Mouse (Mus musculus) limb, embryonic 13.5 days (tissue): ENCODE measurements around the gene Snn. TPM values are rescaled to one million over a fixed set of nuclear protein-coding genes. Genes with fewer than 3 reads are reported as not detected.
A peak's percentile ranks its signal among the peaks of the same experiment; 100 is the strongest.

ENCODE experiments used
- ATAC-seq: fragments of 200-750 bp; cut with Nextera tagmentation; 2 replicates; pipeline ENCODE4 v1.8.0; 2017; ENCODE audit warnings: low read depth, moderate number of reproducible peaks, moderate TSS enrichment; ENCODE audit not compliant: low FRiP score
- H3K27ac ChIP-seq: fragments of 300-500 bp; sonication (generic); 2 replicates; pipeline ENCODE4 v1.5.1; 2015; ENCODE audit warnings: inconsistent platforms, mild to moderate bottlenecking, moderate library complexity
- H3K27me3 ChIP-seq: fragments of 300-500 bp; sonication (generic); 2 replicates; pipeline ENCODE4 v1.6.1; 2015; ENCODE audit warnings: mild to moderate bottlenecking, inconsistent platforms
- H3K36me3 ChIP-seq: fragments of 300-500 bp; sonication (generic); 2 replicates; pipeline ENCODE4 v1.6.1; 2015; ENCODE audit warnings: inconsistent platforms, mild to moderate bottlenecking, moderate library complexity
- H3K4me1 ChIP-seq: fragments of 300-500 bp; sonication (generic); 2 replicates; pipeline ENCODE4 v1.6.1; 2015; ENCODE audit warnings: inconsistent platforms
- H3K4me2 ChIP-seq: fragments of 300-500 bp; sonication (generic); replicated peaks from 2 replicates; pipeline ENCODE4 v1.6.1; 2015; ENCODE audit warnings: inconsistent platforms, mild to moderate bottlenecking, moderate library complexity
- H3K4me3 ChIP-seq: fragments of 300-500 bp; sonication (generic); 2 replicates; pipeline ENCODE4 v1.5.1; 2015; ENCODE audit warnings: moderate library complexity, mild to moderate bottlenecking, inconsistent platforms
- H3K9ac ChIP-seq: fragments of 300-500 bp; sonication (generic); 2 replicates; pipeline ENCODE4 v1.6.1; 2015; ENCODE audit warnings: mild to moderate bottlenecking, inconsistent platforms
- H3K9me3 ChIP-seq: fragments of 300-500 bp; sonication (generic); 2 replicates; pipeline ENCODE4 v1.6.1; 2016; ENCODE audit warnings: inconsistent platforms
- WGBS: fragments of 180-500 bp; shearing (Covaris S2); methylation state at CpG from one replicate; pipeline ENCODE4 v1.1.7; 2015; 5-methylcytosine and 5-hydroxymethylcytosine counted together
- polyA plus RNA-seq: library from polyadenylated mRNA; unstranded; fragments of >200 nt; fragmentation: Nextera tagmentation; extraction: Ambion mirVana; gene quantifications from 2 replicates; pipeline ENCODE4 v1.2.1, GENCODE M21; 2015

Snn gene
- polyA plus RNA-seq, 1 experiment from 2014 or later: 44.0 TPM

DNA sequence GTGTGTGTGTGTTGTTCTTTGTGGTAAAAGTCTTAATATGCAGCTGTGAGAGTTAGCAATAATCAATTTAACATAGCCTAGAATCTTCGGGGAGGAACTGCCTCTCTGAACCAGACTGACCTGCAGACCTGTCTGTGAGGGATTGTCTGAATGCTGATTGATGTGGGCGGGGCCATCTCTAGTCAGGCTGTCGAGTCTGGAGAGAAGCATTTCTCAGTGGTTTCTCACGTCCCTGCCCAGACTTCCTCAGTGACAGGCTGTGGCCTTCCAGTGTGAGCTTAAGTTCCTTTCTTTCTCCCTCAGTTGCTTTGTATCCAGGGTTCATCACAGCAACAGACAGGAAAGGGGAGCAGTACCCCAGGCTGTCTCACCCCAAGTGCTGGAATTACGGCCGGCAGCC lies 6.3 kb upstream of the Snn start:
- H3K9me3 ChIP-seq: no peaks in the 10 kb centered on the region
- no peaks in the 10 kb centered on the region for H3K27me3 ChIP-seq
- no peak overlapping the region for H3K4me2 ChIP-seq
- H3K27ac ChIP-seq: no peak overlapping the region
- no peak overlapping the region for H3K9ac ChIP-seq
- no peaks in the 10 kb centered on the region for H3K4me1 ChIP-seq
- no peak for ATAC-seq
- 72% methylated on average over 6 of the region's 6 CpGs for WGBS
- H3K4me3 ChIP-seq: no peak overlapping the region
- no peaks in the 10 kb centered on the region; the same call in 1 of the 2 replicates for H3K36me3 ChIP-seq

DNA sequence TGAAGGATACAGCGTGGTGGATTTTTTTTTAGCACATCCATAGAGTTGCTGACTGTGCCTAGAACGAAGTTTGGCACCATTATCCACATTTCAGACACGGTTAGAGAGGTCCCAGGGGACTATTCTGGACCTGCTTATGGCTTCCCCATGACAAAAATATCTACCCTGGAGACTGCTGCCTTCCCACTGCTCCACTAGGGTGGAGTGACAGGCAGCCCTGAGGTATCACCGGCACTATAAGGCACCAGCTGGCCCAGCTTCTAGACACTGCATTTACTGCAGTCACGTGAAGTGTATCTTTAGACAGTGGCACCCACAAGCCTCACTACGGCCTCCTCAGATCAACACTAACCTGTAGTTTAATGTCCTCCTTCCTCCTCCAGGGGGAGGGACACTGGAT lies 5.9 kb upstream of the Snn start:
- WGBS: 88% methylated on average over 6 of the region's 6 CpGs
- Histone ChIP-seq H3K36me3 (no peaks in the 10 kb centered on the region; the same call in 1 of the 2 replicates), H3K9me3 (no peaks in the 10 kb centered on the region), H3K4me2 (no peak overlapping the region), H3K4me3 (no peak overlapping the region), H3K9ac (no peak overlapping the region), H3K27ac (no peak overlapping the region), H3K4me1 (no peaks in the 10 kb centered on the region), H3K27me3 (no peaks in the 10 kb centered on the region)
- no peak for ATAC-seq

DNA sequence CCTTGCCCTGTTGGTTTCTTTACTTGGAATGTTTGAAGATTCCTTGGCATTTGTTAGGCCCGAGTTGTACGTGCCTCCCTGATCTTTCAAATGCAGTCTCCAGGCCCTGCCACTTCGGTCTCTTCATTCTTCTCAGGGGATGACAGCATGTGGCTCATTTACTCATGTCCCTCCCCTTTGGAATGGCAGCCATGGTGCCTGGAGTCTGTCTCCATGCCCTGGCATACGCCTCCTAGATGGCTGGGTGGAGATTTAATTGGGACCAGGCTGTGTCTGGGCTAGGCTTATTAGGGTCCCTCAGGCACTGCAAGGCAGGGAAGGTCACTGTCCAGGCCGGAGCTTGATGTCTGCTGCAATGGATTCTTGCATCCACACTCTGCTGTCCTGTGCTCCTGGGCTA lies 4.8 kb upstream of the Snn start:
- Histone ChIP-seq H3K4me3 (no peak overlapping the region), H3K27me3 (no peaks in the 10 kb centered on the region), H3K9me3 (no peaks in the 10 kb centered on the region), H3K9ac (no peak overlapping the region), H3K4me2 (no peak overlapping the region), H3K27ac (no peak overlapping the region), H3K4me1 (no peaks in the 10 kb centered on the region), H3K36me3 (no peaks in the 10 kb centered on the region; the same call in 1 of the 2 replicates)
- 54% methylated on average over 5 of the region's 5 CpGs for WGBS
- ATAC-seq: no peak

GRCm38 (mm10) chr16:11062794-11063721 lies 2.3 kb downstream of the Snn start:
- ATAC-seq: no peak
- Histone ChIP-seq H3K4me3 (no peak overlapping the region), H3K27me3 (no peaks in the 10 kb centered on the region), H3K9ac (peak overlapping the region; percentile 45), H3K9me3 (no peaks in the 10 kb centered on the region), H3K4me2 (peak overlapping the region; percentile 30), H3K36me3 (no peaks in the 10 kb centered on the region), H3K4me1 (peaks cover 38% of the 10 kb centered on the region), H3K27ac (peak overlapping the region; percentile 83)
- WGBS: 28% methylated on average over 13 of the region's 13 CpGs

DNA sequence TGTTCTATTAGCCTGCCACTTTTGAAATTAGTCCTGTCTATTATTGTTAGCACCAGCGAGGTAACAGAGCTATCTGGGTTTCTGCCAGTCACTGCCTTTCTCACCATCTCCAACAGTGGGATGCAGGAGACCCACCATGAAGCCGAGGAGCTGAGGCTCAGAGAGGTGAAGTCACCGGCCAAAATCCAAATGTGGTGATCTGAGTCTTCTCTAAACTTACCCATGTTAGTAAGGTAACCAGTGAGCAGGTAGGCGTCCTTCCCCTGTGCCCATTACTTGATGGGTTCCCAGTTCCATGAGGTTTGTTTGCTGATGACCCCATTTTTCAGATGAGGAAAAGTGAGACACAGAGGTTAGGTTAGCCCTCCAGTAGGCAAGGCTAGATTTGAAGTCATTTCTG lies 3.6 kb downstream of the Snn start:
- no peak overlapping the region for H3K4me3 ChIP-seq
- no peaks in the 10 kb centered on the region for H3K9me3 ChIP-seq
- 92% methylated on average over 4 of the region's 4 CpGs for WGBS
- no peak for ATAC-seq
- H3K27me3 ChIP-seq: no peaks in the 10 kb centered on the region
- peaks cover 50% of the 10 kb centered on the region for H3K4me1 ChIP-seq
- H3K4me2 ChIP-seq: no peak overlapping the region
- H3K9ac ChIP-seq: no peak overlapping the region
- H3K36me3 ChIP-seq: no peaks in the 10 kb centered on the region
- no peak overlapping the region for H3K27ac ChIP-seq

DNA sequence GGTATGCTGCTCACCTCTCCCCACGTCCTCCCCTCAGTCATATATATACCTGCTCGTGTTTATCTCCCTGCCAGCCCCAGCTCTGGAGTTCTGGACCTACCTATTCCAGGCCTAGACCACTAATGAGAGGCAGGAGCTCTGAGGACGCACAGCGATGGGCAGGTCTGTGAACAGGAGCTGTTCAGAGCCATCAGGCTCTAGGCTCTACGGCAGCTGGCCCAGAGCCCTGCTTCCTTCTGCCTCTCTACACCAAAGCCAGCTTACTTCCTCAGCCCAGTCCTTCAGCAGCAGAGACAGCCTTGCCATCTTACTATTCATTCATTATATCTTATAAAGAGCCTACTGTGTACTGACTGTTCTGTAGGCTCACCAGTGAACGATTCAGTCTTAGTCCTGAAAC lies 4.0 kb downstream of the Snn start:
- no peak for ATAC-seq
- H3K36me3 ChIP-seq: no peaks in the 10 kb centered on the region
- no peak overlapping the region for H3K27ac ChIP-seq
- peak overlapping the region; percentile 84; the same call in 1 of the 2 replicates for H3K4me2 ChIP-seq
- 88% methylated on average over 6 of the region's 6 CpGs for WGBS
- H3K9ac ChIP-seq: no peak overlapping the region
- H3K27me3 ChIP-seq: no peaks in the 10 kb centered on the region
- no peaks in the 10 kb centered on the region for H3K9me3 ChIP-seq
- H3K4me1 ChIP-seq: peaks cover 54% of the 10 kb centered on the region
- H3K4me3 ChIP-seq: no peak overlapping the region

- Histone ChIP-seq H3K4me2 (peak overlapping the region; percentile 84), H3K9me3 (no peaks in the 10 kb centered on the region), H3K27ac (peak overlapping the region; percentile 44; the same call in 1 of the 2 replicates), H3K36me3 (no peaks in the 10 kb centered on the region), H3K27me3 (no peaks in the 10 kb centered on the region), H3K4me1 (peaks cover 60% of the 10 kb centered on the region), H3K9ac (peak overlapping the region; percentile 53), H3K4me3 (peak overlapping the region; percentile 82)
- no peak for ATAC-seq
- 50% methylated on average over 5 of the region's 5 CpGs for WGBS
Measured at GRCm38 (mm10) chr16:11065431-11065830, 4.7 kb downstream of the Snn start.

GRCm38 (mm10) chr16:11066029-11066832 lies 5.5 kb downstream of the Snn start, which contains the start of gene Litaf:
Gene Litaf (minus strand): TSS chr16:11066157.
- Histone ChIP-seq H3K36me3 (peaks cover 6% of the 10 kb centered on the region), H3K9ac (peak within 1 kb of the TSS; percentile 97), H3K9me3 (no peaks in the 10 kb centered on the region), H3K27me3 (no peaks in the 10 kb centered on the region), H3K4me3 (peak within 1 kb of the TSS; percentile 82), H3K4me1 (peaks cover 64% of the 10 kb centered on the region), H3K27ac (peak within 1 kb of the TSS; percentile 92), H3K4me2 (peak within 1 kb of the TSS; percentile 84)
- peak; percentile 98 for ATAC-seq
- under 1% methylated on average over 78 of the region's 78 CpGs for WGBS

GRCm38 (mm10) chr16:11066833-11067191 lies 6.1 kb downstream of the Snn start:
- Histone ChIP-seq H3K9me3 (no peaks in the 10 kb centered on the region), H3K4me2 (peak overlapping the region; percentile 84), H3K27ac (peak overlapping the region; percentile 92), H3K4me1 (peaks cover 64% of the 10 kb centered on the region), H3K36me3 (peaks cover 12% of the 10 kb centered on the region), H3K4me3 (peak overlapping the region; percentile 82), H3K27me3 (no peaks in the 10 kb centered on the region), H3K9ac (peak overlapping the region; percentile 97)
- 0% methylated on average over 22 of the region's 22 CpGs for WGBS
- ATAC-seq: peak; percentile 30; the same call in 1 of the 2 replicates

GRCm38 (mm10) chr16:11068666-11069065 lies 7.9 kb downstream of the Snn start:
- WGBS: 94% methylated on average over 3 of the region's 3 CpGs
- Histone ChIP-seq H3K4me2 (peak overlapping the region; percentile 84), H3K4me3 (no peak overlapping the region), H3K4me1 (peaks cover 55% of the 10 kb centered on the region), H3K27ac (no peak overlapping the region), H3K9ac (peak overlapping the region; percentile 97; the same call in 1 of the 2 replicates), H3K27me3 (no peaks in the 10 kb centered on the region), H3K9me3 (no peaks in the 10 kb centered on the region), H3K36me3 (peaks cover 30% of the 10 kb centered on the region)
- no peak for ATAC-seq

DNA sequence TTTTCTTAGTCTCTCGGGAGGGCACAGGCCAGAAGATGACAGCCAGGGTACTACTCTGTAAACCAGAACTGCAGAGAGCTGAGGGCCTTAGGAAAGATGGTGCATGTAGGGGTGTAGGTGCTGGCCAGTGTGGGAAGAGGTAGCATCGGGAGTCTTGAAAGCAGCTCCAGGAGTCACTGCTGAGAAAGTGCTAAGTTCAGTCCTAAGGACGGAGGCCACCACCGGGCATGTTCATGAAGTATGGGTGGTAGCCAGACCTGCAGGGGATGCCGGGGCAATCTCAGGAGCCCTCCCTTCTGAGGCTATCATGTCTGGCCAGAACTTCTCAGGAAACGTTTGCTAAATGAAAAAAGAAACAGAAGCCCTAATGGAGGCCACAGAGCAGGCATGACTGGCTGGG lies 8.5 kb downstream of the Snn start:
- Histone ChIP-seq H3K4me3 (no peak overlapping the region), H3K27me3 (no peaks in the 10 kb centered on the region), H3K4me2 (peak overlapping the region; percentile 22), H3K36me3 (peaks cover 36% of the 10 kb centered on the region), H3K9ac (no peak overlapping the region), H3K27ac (no peak overlapping the region), H3K9me3 (no peaks in the 10 kb centered on the region), H3K4me1 (peaks cover 53% of the 10 kb centered on the region)
- WGBS: 73% methylated on average over 6 of the region's 6 CpGs
- ATAC-seq: no peak
